Mouse (Mus musculus) liver, embryonic 14 days (tissue): ENCODE data around the gene Tab3. TPM values are rescaled to one million over a fixed set of nuclear protein-coding genes. Genes with fewer than 3 reads are reported as not detected.

Experiments used
- polyA plus RNA-seq: library from polyadenylated mRNA; depleted of rRNA; stranded (reverse); fragments of >200 nt; gene quantifications from 2 replicates; pipeline ENCODE4 v1.2.3, GENCODE M21; 2012; rRNA removed

Gene Tab3
- 6.5 and 7.3 TPM in 2 replicates for polyA plus RNA-seq

GRCm38 (mm10) chrX:85573532-85574181 is at the start of gene Tab3:
Gene Tab3, plus strand, starts transcription at chrX:85574022.

Other genes with a start within 250 kb of the Tab3 start
- 2.9 and 3.2 TPM in 2 replicates for gene Gk, start 202.8 kb downstream of the Tab3 start, polyA plus RNA-seq